ENCODE assay signal across 20 mouse cellular contexts in the genomic region with DNA sequence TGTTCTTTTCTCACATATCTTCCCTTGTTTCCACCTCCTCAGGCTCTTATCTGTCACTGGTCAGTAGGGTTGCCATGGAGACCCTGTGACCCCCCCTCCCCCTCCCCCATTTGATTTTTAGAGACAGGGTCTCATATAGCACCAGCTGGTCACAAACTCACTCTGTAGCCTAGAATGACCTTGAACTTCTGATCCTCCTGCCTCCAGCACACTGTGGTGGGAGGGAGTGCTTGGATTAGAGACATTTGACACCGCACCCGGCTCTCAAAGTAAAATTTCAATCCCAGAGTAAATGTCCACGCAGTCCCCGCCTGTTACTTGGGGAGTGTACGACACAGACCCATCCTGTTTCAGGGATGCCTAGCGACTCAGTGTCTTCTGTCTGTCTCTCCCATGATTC. TPM values are rescaled to one million over a fixed set of nuclear protein-coding genes. Genes with fewer than 3 reads are reported as not detected.
DNase-seq lines count a peak whose midpoint lies in the region; ATAC-seq lines count a peak whose summit lies in the region.
"Had no signal": no experiment of that assay in that cellular context is flagged by ENCODE, and none has a peak within 500 bp of the region (broad histone marks: within the 10 kb centered on the region; RNA-seq: fewer than 3 reads in every experiment).

No protein-coding gene starts in this region.

- no peak overlapping the region for H3K4me2 ChIP-seq in hindbrain, embryonic 11.5 days (replicated peaks; ENCODE audit: low read depth, low read length)
- H3K4me2 ChIP-seq in hindbrain, embryonic 14.5 days (replicated peaks) = no peak overlapping the region
- no peak overlapping the region for H3K4me2 ChIP-seq in midbrain, embryonic 16.5 days (ENCODE audit: low read length)
- H3K4me2 ChIP-seq in neural tube, embryonic 13.5 days = no peak overlapping the region
- H3K4me2 ChIP-seq in neural tube, embryonic 15.5 days = no peak overlapping the region
- no peak overlapping the region for H3K4me2 ChIP-seq in hindbrain, embryonic 13.5 days
- H3K4me2 ChIP-seq: heart, embryonic 13.5 days had no signal

- H3K4me3 ChIP-seq in hindbrain, embryonic 11.5 days (ENCODE audit: low read depth, low read length) = no peak overlapping the region
- no peak overlapping the region for H3K4me3 ChIP-seq in hindbrain, embryonic 14.5 days (replicated peaks; ENCODE audit: low read length)
- no peak overlapping the region for H3K4me3 ChIP-seq in midbrain, embryonic 10.5 days
- H3K4me3 ChIP-seq in midbrain, embryonic 16.5 days (ENCODE audit: low read depth, low read length) = no peak overlapping the region
- H3K4me3 ChIP-seq in neural tube, embryonic 13.5 days = no peak overlapping the region
- H3K4me3 ChIP-seq in neural tube, embryonic 15.5 days (replicated peaks) = no peak overlapping the region
- no peak overlapping the region for H3K4me3 ChIP-seq in hindbrain, embryonic 13.5 days
- H3K4me3 ChIP-seq: embryonic facial prominence, embryonic 10.5 days; heart, embryonic 13.5 days had no signal

- no peaks in the 10 kb centered on the region for H3K36me3 ChIP-seq in hindbrain, embryonic 11.5 days (ENCODE audit: control insufficient read depth, insufficient read depth, low read length)
- peaks cover 31% of the 10 kb centered on the region for H3K36me3 ChIP-seq in hindbrain, embryonic 14.5 days (replicated peaks; ENCODE audit: control insufficient read depth, insufficient read depth)
- H3K36me3 ChIP-seq in midbrain, embryonic 10.5 days = peaks cover 78% of the 10 kb centered on the region
- peaks cover 5% of the 10 kb centered on the region; the same call in 1 of the 2 replicates for H3K36me3 ChIP-seq in midbrain, embryonic 16.5 days (ENCODE audit: control insufficient read depth, insufficient read depth, low read length)
- peaks cover 65% of the 10 kb centered on the region for H3K36me3 ChIP-seq in neural tube, embryonic 13.5 days
- peaks cover 27% of the 10 kb centered on the region for H3K36me3 ChIP-seq in neural tube, embryonic 15.5 days
- peaks cover 52% of the 10 kb centered on the region for H3K36me3 ChIP-seq in hindbrain, embryonic 13.5 days
- H3K36me3 ChIP-seq: G1E had no signal

- 81% methylated on average over 6 of the region's 6 CpGs for WGBS in hindbrain, embryonic 11.5 days
- 85% methylated on average over 6 of the region's 6 CpGs for WGBS in hindbrain, embryonic 14.5 days
- WGBS in midbrain, embryonic 10.5 days = 88% methylated on average over 6 of the region's 6 CpGs
- 88% methylated on average over 6 of the region's 6 CpGs for WGBS in midbrain, embryonic 16.5 days
- WGBS in neural tube, embryonic 13.5 days = 90% methylated on average over 6 of the region's 6 CpGs
- 89% methylated on average over 6 of the region's 6 CpGs for WGBS in neural tube, embryonic 15.5 days
- WGBS in hindbrain, embryonic 13.5 days = 86% methylated on average over 6 of the region's 6 CpGs

- no peak overlapping the region for H3K9ac ChIP-seq in hindbrain, embryonic 11.5 days (ENCODE audit: low read depth, low read length)
- H3K9ac ChIP-seq in hindbrain, embryonic 14.5 days = no peak overlapping the region
- no peak overlapping the region for H3K9ac ChIP-seq in midbrain, embryonic 16.5 days (ENCODE audit: low read depth, low read length)
- H3K9ac ChIP-seq in neural tube, embryonic 13.5 days = no peak overlapping the region
- H3K9ac ChIP-seq in neural tube, embryonic 15.5 days (replicated peaks) = no peak overlapping the region
- no peak overlapping the region for H3K9ac ChIP-seq in hindbrain, embryonic 13.5 days
- H3K9ac ChIP-seq: heart, embryonic 13.5 days had no signal

- no peak for ATAC-seq in hindbrain, embryonic 11.5 days (ENCODE audit: low FRiP score)
- ATAC-seq in hindbrain, embryonic 14.5 days (ENCODE audit: low FRiP score) = no peak
- no peak for ATAC-seq in midbrain, embryonic 16.5 days
- no peak for ATAC-seq in neural tube, embryonic 13.5 days (ENCODE audit: low read depth)
- no peak for ATAC-seq in neural tube, embryonic 15.5 days (ENCODE audit: low FRiP score)
- ATAC-seq in hindbrain, embryonic 13.5 days (ENCODE audit: low FRiP score) = no peak
- ATAC-seq: activated CD4-positive, CD25-positive, alpha-beta regulatory T cell, adult 4 months; forebrain, embryonic 14.5 days had no signal

- DNase-seq in hindbrain, embryonic 11.5 days (ENCODE audit: low spot score) = no peak
- DNase-seq in hindbrain, embryonic 14.5 days (ENCODE audit: low spot score) = no peak
- DNase-seq in midbrain, embryonic 10.5 days (ENCODE audit: low spot score) = no peak
- no peak for DNase-seq in thymus, postnatal 25 days
- DNase-seq: adrenal gland, postnatal 14 days; cerebellum, adult 11-12 months; cerebellum, adult 9-10 months; cerebellum, postnatal 25 days; gastrocnemius, postnatal 36 days; heart, adult 11 months; heart, postnatal 36 days had no signal

- no peaks in the 10 kb centered on the region for H3K9me3 ChIP-seq in hindbrain, embryonic 11.5 days (ENCODE audit: control insufficient read depth, low read length)
- no peaks in the 10 kb centered on the region for H3K9me3 ChIP-seq in hindbrain, embryonic 14.5 days (ENCODE audit: control insufficient read depth, low read length)
- no peaks in the 10 kb centered on the region for H3K9me3 ChIP-seq in midbrain, embryonic 10.5 days (replicated peaks)
- no peaks in the 10 kb centered on the region for H3K9me3 ChIP-seq in midbrain, embryonic 16.5 days (replicated peaks; ENCODE audit: control insufficient read depth, low read length, poor library complexity, severe bottlenecking)
- no peaks in the 10 kb centered on the region for H3K9me3 ChIP-seq in neural tube, embryonic 13.5 days
- no peaks in the 10 kb centered on the region for H3K9me3 ChIP-seq in neural tube, embryonic 15.5 days (replicated peaks)
- no peaks in the 10 kb centered on the region for H3K9me3 ChIP-seq in hindbrain, embryonic 13.5 days
- H3K9me3 ChIP-seq: embryonic facial prominence, embryonic 10.5 days; G1E; heart, embryonic 13.5 days had no signal

- peaks cover 12% of the 10 kb centered on the region for H3K4me1 ChIP-seq in hindbrain, embryonic 11.5 days (replicated peaks; ENCODE audit: control insufficient read depth, insufficient read depth, low read length)
- peaks cover 20% of the 10 kb centered on the region for H3K4me1 ChIP-seq in hindbrain, embryonic 14.5 days (replicated peaks; ENCODE audit: control insufficient read depth, insufficient read depth, low read length)
- peaks cover 51% of the 10 kb centered on the region for H3K4me1 ChIP-seq in midbrain, embryonic 10.5 days
- H3K4me1 ChIP-seq in midbrain, embryonic 16.5 days (ENCODE audit: control insufficient read depth, insufficient read depth, low read length) = no peaks in the 10 kb centered on the region
- H3K4me1 ChIP-seq in neural tube, embryonic 13.5 days (replicated peaks) = peaks cover 55% of the 10 kb centered on the region
- H3K4me1 ChIP-seq in neural tube, embryonic 15.5 days = peaks cover 30% of the 10 kb centered on the region
- H3K4me1 ChIP-seq in hindbrain, embryonic 13.5 days (replicated peaks) = peaks cover 43% of the 10 kb centered on the region

- no peaks in the 10 kb centered on the region for H3K27me3 ChIP-seq in hindbrain, embryonic 11.5 days (ENCODE audit: control insufficient read depth, insufficient read depth, low read length)
- no peaks in the 10 kb centered on the region for H3K27me3 ChIP-seq in hindbrain, embryonic 14.5 days (ENCODE audit: control insufficient read depth, insufficient read depth, low read length)
- no peaks in the 10 kb centered on the region for H3K27me3 ChIP-seq in midbrain, embryonic 10.5 days (ENCODE audit: low read depth, poor library complexity, severe bottlenecking)
- no peaks in the 10 kb centered on the region for H3K27me3 ChIP-seq in midbrain, embryonic 16.5 days (ENCODE audit: control insufficient read depth, insufficient read depth, low read depth, low read length)
- H3K27me3 ChIP-seq in neural tube, embryonic 13.5 days = no peaks in the 10 kb centered on the region
- no peaks in the 10 kb centered on the region for H3K27me3 ChIP-seq in neural tube, embryonic 15.5 days (replicated peaks)
- no peaks in the 10 kb centered on the region for H3K27me3 ChIP-seq in hindbrain, embryonic 13.5 days
- H3K27me3 ChIP-seq: heart, embryonic 13.5 days had no signal

- H3K27ac ChIP-seq in hindbrain, embryonic 11.5 days (ENCODE audit: low read depth, low read length) = peak overlapping the region; percentile 24; the same call in 1 of the 2 replicates
- no peak overlapping the region for H3K27ac ChIP-seq in hindbrain, embryonic 14.5 days
- 0 out of 2 replicates have a peak overlapping the region, but pooled peaks have one; percentile 47 for H3K27ac ChIP-seq in midbrain, embryonic 10.5 days (replicated peaks)
- no peak overlapping the region for H3K27ac ChIP-seq in midbrain, embryonic 16.5 days (ENCODE audit: low read length)
- H3K27ac ChIP-seq in neural tube, embryonic 13.5 days (replicated peaks) = 0 out of 2 replicates have a peak overlapping the region, but pooled peaks have one; percentile 13
- H3K27ac ChIP-seq in neural tube, embryonic 15.5 days (replicated peaks) = no peak overlapping the region
- peak overlapping the region; percentile 58 for H3K27ac ChIP-seq in hindbrain, embryonic 13.5 days
- H3K27ac ChIP-seq: embryonic facial prominence, embryonic 10.5 days; heart, embryonic 13.5 days had no signal

RNA-seq across cellular contexts. Expression of a gene that starts 51.7 kb away (rescaled TPM):
- 13.8 and 14.5 TPM in 2 replicates for polyA plus RNA-seq in hindbrain, embryonic 11.5 days (2014; fragmentation: Nextera tagmentation; extraction: Ambion mirVana)
- 19.6 and 21.9 TPM in 2 replicates for polyA plus RNA-seq in hindbrain, embryonic 14.5 days (2014; fragmentation: Nextera tagmentation; extraction: Ambion mirVana)
- 25.1 and 32.4 TPM in 2 replicates for polyA plus RNA-seq in midbrain, embryonic 10.5 days (2016; fragmentation: Nextera tagmentation; extraction: Ambion mirVana)
- polyA plus RNA-seq in midbrain, embryonic 16.5 days (2015; fragmentation: Nextera tagmentation; extraction: Ambion mirVana) = 24.5 and 27.8 TPM in 2 replicates
- polyA plus RNA-seq in neural tube, embryonic 13.5 days (2015; fragmentation: Nextera tagmentation; extraction: Ambion mirVana) = 28.6 and 28.8 TPM in 2 replicates
- 23.6 and 26.4 TPM in 2 replicates for polyA plus RNA-seq in neural tube, embryonic 15.5 days (2015; fragmentation: Nextera tagmentation; extraction: Ambion mirVana)
- polyA plus RNA-seq in hindbrain, embryonic 13.5 days (2015; fragmentation: Nextera tagmentation; extraction: Ambion mirVana) = 23.2 and 23.8 TPM in 2 replicates
- polyA plus RNA-seq: activated CD4-positive, CD25-positive, alpha-beta regulatory T cell, adult 4 months had no signal

Comparison
In these comparisons a context has a peak if more than half of its experiments do, and no peak if none do; other contexts are left out.
1. H3K27ac ChIP-seq: peak in hindbrain, embryonic 11.5 days (single experiment), midbrain, embryonic 10.5 days (single experiment), neural tube, embryonic 13.5 days (single experiment) and hindbrain, embryonic 13.5 days (single experiment); none in hindbrain, embryonic 14.5 days (single experiment), midbrain, embryonic 16.5 days (single experiment) and neural tube, embryonic 15.5 days (single experiment).